Mouse (Mus musculus) midbrain, embryonic 10.5 days (tissue): ENCODE measurements around the gene Ppp2r3a. TPM values are rescaled to one million over a fixed set of nuclear protein-coding genes. Genes with fewer than 3 reads are reported as not detected.

Experiments used
- DNase-seq: peaks from one replicate; pipeline ENCODE4 v3.0.0-alpha.2; 2017; ENCODE audit warnings: low spot score
- H3K27ac ChIP-seq: fragments of 300-500 bp; sonication (generic); replicated peaks from 2 replicates; pipeline ENCODE4 v1.5.1; 2016; ENCODE audit warnings: mild to moderate bottlenecking
- H3K27me3 ChIP-seq: fragments of 300-500 bp; sonication (generic); 2 replicates; pipeline ENCODE4 v1.6.1; 2016; ENCODE audit warnings: low read depth, mild to moderate bottlenecking; ENCODE audit not compliant: poor library complexity, severe bottlenecking
- H3K36me3 ChIP-seq: fragments of 300-500 bp; sonication (generic); 2 replicates; pipeline ENCODE4 v1.6.1; 2016; ENCODE audit warnings: mild to moderate bottlenecking, moderate library complexity
- H3K4me1 ChIP-seq: fragments of 300-500 bp; sonication (generic); 2 replicates; pipeline ENCODE4 v1.6.1; 2016
- H3K4me3 ChIP-seq: fragments of 300-500 bp; sonication (generic); 2 replicates; pipeline ENCODE4 v1.5.1; 2016; ENCODE audit warnings: mild to moderate bottlenecking, moderate library complexity
- H3K9me3 ChIP-seq: fragments of 300-500 bp; sonication (generic); replicated peaks from 2 replicates; pipeline ENCODE4 v1.6.1; 2016; ENCODE audit warnings: mild to moderate bottlenecking
- WGBS: fragments of 180-500 bp; shearing (Covaris S2); methylation state at CpG from one replicate; pipeline ENCODE4 v1.1.7; 2016; 5-methylcytosine and 5-hydroxymethylcytosine counted together
- polyA plus RNA-seq: library from polyadenylated mRNA; unstranded; fragments of >200 nt; fragmentation: Nextera tagmentation; extraction: Ambion mirVana; gene quantifications from 2 replicates; pipeline ENCODE4 v1.2.1, GENCODE M21; 2016

The Ppp2r3a gene
- polyA plus RNA-seq, 1 experiment from 2014 or later = 8.0 TPM

DNA sequence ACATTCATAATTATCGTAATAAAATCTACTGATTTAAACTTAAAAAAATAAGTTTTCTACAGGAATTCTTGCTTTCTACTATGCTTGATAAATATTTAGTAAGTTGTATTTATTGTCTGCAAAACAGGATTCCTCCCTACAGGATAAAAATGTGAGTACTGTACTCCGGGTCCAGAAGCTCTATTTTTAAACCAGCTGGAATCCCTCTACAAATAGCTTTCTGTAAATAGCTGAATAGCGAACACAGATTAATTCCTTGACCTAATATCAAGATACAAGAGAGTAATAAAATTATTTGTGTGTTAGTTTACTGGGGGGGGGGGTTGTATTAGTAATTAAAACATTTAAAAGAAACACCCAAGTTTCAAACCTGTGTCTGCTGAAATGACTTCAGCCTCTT, 53.3 kb downstream of the Ppp2r3a start:
- WGBS = 93% methylated on average over 3 of the region's 3 CpGs
- no peak overlapping the region for H3K27ac ChIP-seq
- no peak for DNase-seq

DNA sequence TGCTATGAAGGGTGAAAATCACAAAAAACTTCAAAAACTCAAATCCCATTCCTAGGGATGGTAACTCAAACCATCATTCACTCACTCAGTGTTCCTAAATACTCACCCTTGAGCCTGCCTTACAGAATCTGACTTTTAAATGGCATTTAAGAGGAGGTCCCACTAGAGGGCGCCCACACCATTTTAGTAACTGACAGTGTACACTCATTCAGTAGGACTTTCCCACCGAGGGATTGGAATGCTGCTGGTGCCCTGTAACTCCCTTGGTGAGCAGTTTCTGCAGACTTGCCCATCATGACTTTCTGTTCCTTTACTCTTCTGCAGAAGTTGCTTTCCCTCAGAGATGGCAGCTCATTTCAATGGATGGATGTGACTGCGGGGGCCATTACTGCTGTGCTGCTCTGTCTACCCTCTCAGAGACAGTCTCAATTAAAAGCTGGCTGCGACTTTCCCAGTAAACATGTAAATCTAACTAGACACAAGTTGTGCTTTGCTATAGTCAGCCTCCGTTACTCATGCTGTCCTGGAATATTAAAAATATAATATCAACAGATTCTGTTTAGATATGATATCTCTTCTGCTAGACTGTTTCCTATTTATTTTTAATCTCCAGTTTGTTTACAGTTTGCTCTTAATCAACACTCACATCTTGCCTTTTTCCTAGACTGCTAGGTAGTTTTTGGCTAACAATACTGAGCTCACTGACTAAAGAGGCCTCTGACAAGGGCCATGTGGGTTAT, 69.5 kb downstream of the Ppp2r3a start:
- H3K4me3 ChIP-seq = no peak overlapping the region
- peaks cover 22% of the 10 kb centered on the region for H3K36me3 ChIP-seq
- no peaks in the 10 kb centered on the region for H3K27me3 ChIP-seq
- H3K9me3 ChIP-seq = no peaks in the 10 kb centered on the region
- WGBS = 50% methylated on average over 5 of the region's 5 CpGs
- peak; percentile 74 for DNase-seq
- no peak overlapping the region for H3K27ac ChIP-seq
- 0 out of 2 replicates have a peak, but pooled peaks cover 2% of the 10 kb centered on the region for H3K4me1 ChIP-seq

More for the DNA sequence above, 53.3 kb downstream of the Ppp2r3a start:
- Histone ChIP-seq H3K4me1 (no peaks in the 10 kb centered on the region), H3K36me3 (no peaks in the 10 kb centered on the region), H3K4me3 (no peak overlapping the region), H3K27me3 (no peaks in the 10 kb centered on the region), H3K9me3 (no peaks in the 10 kb centered on the region)

DNA sequence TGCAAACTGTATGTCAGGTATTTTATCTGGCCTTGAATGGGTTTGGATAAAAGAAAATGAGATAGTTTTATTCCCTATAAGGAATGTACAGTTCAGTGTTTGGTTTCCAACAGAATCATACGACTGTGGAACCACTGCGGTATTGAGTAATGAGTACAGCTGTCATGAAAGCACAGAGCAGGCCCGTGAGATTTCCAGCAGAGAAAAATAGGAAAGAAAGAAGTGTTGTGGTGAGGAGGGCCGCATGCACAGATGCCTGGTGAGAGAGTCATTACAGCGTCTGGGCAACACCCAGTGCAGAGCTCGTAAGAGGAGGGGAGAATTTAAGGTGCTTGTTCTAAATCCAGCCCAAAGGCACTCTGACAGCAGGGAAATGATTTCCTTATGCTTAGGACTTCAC, 70.3 kb downstream of the Ppp2r3a start:
- H3K9me3 ChIP-seq = no peaks in the 10 kb centered on the region
- H3K36me3 ChIP-seq = peaks cover 26% of the 10 kb centered on the region
- no peak overlapping the region for H3K27ac ChIP-seq
- H3K27me3 ChIP-seq = no peaks in the 10 kb centered on the region
- H3K4me1 ChIP-seq = 0 out of 2 replicates have a peak, but pooled peaks cover 2% of the 10 kb centered on the region
- WGBS = 85% methylated on average over 6 of the region's 6 CpGs
- DNase-seq = no peak
- H3K4me3 ChIP-seq = no peak overlapping the region

DNA sequence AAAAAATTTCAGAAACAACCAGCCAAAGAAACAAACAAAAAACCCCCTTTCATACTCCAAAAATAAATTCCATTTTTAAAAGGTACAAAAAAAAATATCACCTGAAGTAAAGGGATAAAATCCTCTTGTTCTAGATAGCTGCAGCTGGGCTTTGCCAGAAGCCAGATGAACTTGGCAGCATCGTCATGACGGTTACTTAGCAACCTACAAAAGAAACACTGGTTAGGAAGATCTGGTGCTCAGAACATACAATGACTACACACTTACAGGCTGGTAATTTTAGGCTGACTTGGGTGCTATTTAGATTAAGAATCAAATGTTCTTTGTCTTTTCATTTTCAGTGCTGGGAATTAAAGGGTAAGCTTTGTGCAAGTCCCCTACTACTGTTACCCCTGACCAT, 71.4 kb downstream of the Ppp2r3a start:
- no peaks in the 10 kb centered on the region for H3K27me3 ChIP-seq
- H3K36me3 ChIP-seq = peaks cover 26% of the 10 kb centered on the region
- H3K4me3 ChIP-seq = no peak overlapping the region
- no peaks in the 10 kb centered on the region for H3K9me3 ChIP-seq
- 0 out of 2 replicates have a peak, but pooled peaks cover 2% of the 10 kb centered on the region for H3K4me1 ChIP-seq
- DNase-seq = no peak
- WGBS = 90% methylated on average over 2 of the region's 2 CpGs
- no peak overlapping the region for H3K27ac ChIP-seq

- no peaks in the 10 kb centered on the region for H3K9me3 ChIP-seq
- no peak for DNase-seq
- H3K27ac ChIP-seq = no peak overlapping the region
- H3K36me3 ChIP-seq = no peaks in the 10 kb centered on the region
- WGBS = 95% methylated on average over 1 of the region's 1 CpGs
- no peaks in the 10 kb centered on the region for H3K4me1 ChIP-seq
- H3K27me3 ChIP-seq = no peaks in the 10 kb centered on the region
- H3K4me3 ChIP-seq = no peak overlapping the region
These were observed 91.0 kb downstream of the Ppp2r3a start for GRCm38 (mm10) chr9:101160627-101161026.

GRCm38 (mm10) chr9:101160092-101160491, 91.5 kb downstream of the Ppp2r3a start:
- WGBS = 77% methylated on average over 5 of the region's 5 CpGs
- H3K9me3 ChIP-seq = no peaks in the 10 kb centered on the region
- DNase-seq = no peak
- H3K4me1 ChIP-seq = no peaks in the 10 kb centered on the region
- no peaks in the 10 kb centered on the region for H3K36me3 ChIP-seq
- H3K27me3 ChIP-seq = no peaks in the 10 kb centered on the region
- H3K27ac ChIP-seq = no peak overlapping the region
- no peak overlapping the region for H3K4me3 ChIP-seq

DNA sequence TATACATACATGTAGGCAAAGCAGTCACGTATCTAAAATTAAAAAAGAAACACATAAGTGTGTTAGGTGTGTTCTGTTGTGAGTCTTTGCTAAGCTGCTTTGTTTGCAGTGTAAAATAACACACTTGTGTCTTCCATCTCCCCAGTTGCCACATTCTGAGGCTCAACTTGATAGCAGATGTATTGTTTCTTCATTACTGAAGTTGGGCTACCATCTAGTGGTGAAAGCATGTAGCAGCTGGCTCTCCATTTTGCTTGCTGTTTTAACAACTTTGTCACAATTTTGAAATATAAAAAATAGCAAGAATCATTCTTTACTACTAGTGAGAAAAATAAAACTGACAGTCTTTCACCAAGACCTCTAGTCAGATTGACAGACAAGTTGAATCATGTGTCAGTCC, 92.2 kb downstream of the Ppp2r3a start:
- H3K9me3 ChIP-seq = no peaks in the 10 kb centered on the region
- no peak for DNase-seq
- no peaks in the 10 kb centered on the region for H3K4me1 ChIP-seq
- H3K27me3 ChIP-seq = no peaks in the 10 kb centered on the region
- H3K4me3 ChIP-seq = no peak overlapping the region
- H3K36me3 ChIP-seq = no peaks in the 10 kb centered on the region
- H3K27ac ChIP-seq = no peak overlapping the region
- WGBS = 85% methylated on average over 1 of the region's 1 CpGs

DNA sequence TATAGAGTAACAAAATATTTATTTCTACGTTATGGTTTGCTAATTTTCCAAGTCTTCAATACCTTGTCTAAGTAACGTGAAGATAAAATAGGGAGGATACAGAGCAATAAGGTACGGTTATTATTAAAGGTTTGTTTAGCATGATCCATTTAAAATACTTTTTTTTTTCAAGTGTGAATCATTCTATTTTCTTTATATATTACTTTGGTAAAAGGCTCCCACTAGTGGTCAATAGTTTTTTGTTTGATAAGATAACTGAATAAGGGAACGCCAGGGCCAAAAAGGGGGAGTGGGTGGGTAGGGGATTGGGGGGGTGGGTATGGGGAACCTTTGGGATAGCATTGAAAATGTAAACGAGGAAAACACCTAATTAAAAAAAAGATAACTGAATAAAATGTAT, 98.7 kb downstream of the Ppp2r3a start:
- H3K27me3 ChIP-seq = no peaks in the 10 kb centered on the region
- WGBS = 82% methylated on average over 5 of the region's 5 CpGs
- no peak overlapping the region for H3K27ac ChIP-seq
- no peaks in the 10 kb centered on the region for H3K4me1 ChIP-seq
- peaks cover 3% of the 10 kb centered on the region; the same call in 1 of the 2 replicates for H3K36me3 ChIP-seq
- no peaks in the 10 kb centered on the region for H3K9me3 ChIP-seq
- no peak for DNase-seq
- no peak overlapping the region for H3K4me3 ChIP-seq

DNA sequence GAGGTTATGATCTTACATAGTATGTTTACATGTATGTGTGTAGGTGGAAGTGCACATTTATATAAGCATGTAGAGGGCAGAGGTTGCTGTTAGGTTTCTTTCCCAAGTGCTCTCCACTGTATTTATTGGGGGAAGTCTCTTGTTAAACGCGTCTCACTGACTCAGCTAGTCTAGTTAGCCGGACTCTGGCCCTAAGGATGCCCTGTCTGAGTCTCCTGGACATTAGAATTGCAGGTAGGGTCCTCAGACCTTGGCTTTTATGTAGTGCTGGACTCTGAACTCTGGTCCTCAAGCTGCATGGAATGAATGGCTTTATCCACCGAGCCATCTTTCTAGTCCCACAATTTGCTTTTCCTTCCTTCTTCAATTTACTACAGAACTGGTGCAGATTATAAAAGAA, 108.0 kb downstream of the Ppp2r3a start:
- no peak for DNase-seq
- no peaks in the 10 kb centered on the region for H3K27me3 ChIP-seq
- peaks cover 8% of the 10 kb centered on the region for H3K9me3 ChIP-seq
- H3K4me1 ChIP-seq = no peaks in the 10 kb centered on the region
- WGBS = 94% methylated on average over 4 of the region's 4 CpGs
- H3K4me3 ChIP-seq = no peak overlapping the region
- H3K27ac ChIP-seq = no peak overlapping the region
- peaks cover 21% of the 10 kb centered on the region for H3K36me3 ChIP-seq

GRCm38 (mm10) chr9:101114182-101114884, 137.3 kb downstream of the Ppp2r3a start:
- peaks cover 9% of the 10 kb centered on the region; the same call in 1 of the 2 replicates for H3K36me3 ChIP-seq
- DNase-seq = no peak
- no peaks in the 10 kb centered on the region for H3K9me3 ChIP-seq
- 83% methylated on average over 8 of the region's 8 CpGs for WGBS
- no peaks in the 10 kb centered on the region for H3K4me1 ChIP-seq
- no peaks in the 10 kb centered on the region for H3K27me3 ChIP-seq
- no peak overlapping the region for H3K4me3 ChIP-seq
- no peak overlapping the region for H3K27ac ChIP-seq

GRCm38 (mm10) chr9:101113317-101113716, 138.3 kb downstream of the Ppp2r3a start:
- Histone ChIP-seq H3K36me3 (peaks cover 9% of the 10 kb centered on the region; the same call in 1 of the 2 replicates), H3K27ac (no peak overlapping the region), H3K4me1 (no peaks in the 10 kb centered on the region), H3K9me3 (no peaks in the 10 kb centered on the region), H3K27me3 (no peaks in the 10 kb centered on the region), H3K4me3 (no peak overlapping the region)
- DNase-seq = no peak
- WGBS = 89% methylated on average over 4 of the region's 4 CpGs

DNA sequence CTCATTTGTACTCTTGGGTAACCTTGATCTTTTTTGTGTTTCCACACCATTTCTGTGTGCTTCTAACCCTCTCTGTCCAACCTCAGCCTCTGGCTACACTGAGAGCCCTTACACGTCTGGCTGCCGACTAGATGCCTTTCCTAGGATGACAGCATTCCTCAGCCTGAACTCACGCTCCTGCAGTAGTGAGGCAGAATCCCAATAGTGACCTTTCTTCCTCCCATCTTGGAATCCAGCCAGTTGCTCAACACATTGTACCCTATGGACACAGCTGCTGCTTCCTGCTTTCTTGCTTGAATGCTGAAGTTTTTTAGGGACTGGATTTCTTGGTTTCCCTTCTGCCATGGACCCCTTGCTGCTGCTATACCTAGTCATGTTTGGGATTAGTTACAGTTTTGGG, 141.6 kb downstream of the Ppp2r3a start:
- H3K36me3 ChIP-seq = peaks cover 22% of the 10 kb centered on the region
- no peaks in the 10 kb centered on the region for H3K9me3 ChIP-seq
- no peak overlapping the region for H3K27ac ChIP-seq
- WGBS = 68% methylated on average over 3 of the region's 3 CpGs
- no peak for DNase-seq
- no peak overlapping the region for H3K4me3 ChIP-seq
- H3K27me3 ChIP-seq = no peaks in the 10 kb centered on the region
- no peaks in the 10 kb centered on the region for H3K4me1 ChIP-seq

DNA sequence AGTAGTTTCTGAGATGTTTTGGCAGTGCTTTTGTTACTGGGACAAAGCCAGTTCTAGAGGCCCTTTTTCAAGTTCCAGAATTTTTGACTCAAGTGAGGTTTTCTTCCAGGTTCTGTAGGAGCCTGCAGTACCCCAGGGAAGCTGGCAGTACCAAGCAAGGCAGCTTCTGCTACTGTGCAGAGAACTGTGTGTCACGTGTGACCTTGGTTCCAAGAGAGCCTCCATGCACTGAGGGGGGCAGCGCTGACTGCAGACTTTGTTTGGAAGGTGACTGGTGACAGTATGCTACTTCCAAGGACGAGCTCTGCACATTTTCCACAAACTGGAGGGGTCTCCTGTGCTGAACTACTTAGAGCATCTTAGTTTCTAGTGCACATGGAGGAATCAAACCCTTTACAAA, 144.2 kb downstream of the Ppp2r3a start:
- Histone ChIP-seq H3K27me3 (no peaks in the 10 kb centered on the region), H3K36me3 (peaks cover 33% of the 10 kb centered on the region), H3K4me3 (no peak overlapping the region), H3K27ac (no peak overlapping the region), H3K4me1 (no peaks in the 10 kb centered on the region), H3K9me3 (no peaks in the 10 kb centered on the region)
- no peak for DNase-seq
- 79% methylated on average over 3 of the region's 3 CpGs for WGBS
